Mouse (Mus musculus) midbrain, embryonic 15.5 days (tissue): ENCODE measurements at regions not wholly inside any gene's neighbourhood (a gene's known extent, or its start where the extent isn't known, plus 50 kb on each side); places are given as distances from the start of the nearest gene placed in this dataset.

Source experiments
- ATAC-seq: fragments of 200-750 bp; cut with Nextera tagmentation; replicated peaks from 2 replicates; pipeline ENCODE4 v1.8.0; 2017; ENCODE audit warnings: moderate TSS enrichment
- H3K27ac ChIP-seq: fragments of 300-500 bp; sonication (generic); 2 replicates; pipeline ENCODE4 v1.5.1; 2015; ENCODE audit warnings: mild to moderate bottlenecking, inconsistent platforms
- H3K27me3 ChIP-seq: fragments of 300-500 bp; sonication (generic); replicated peaks from 2 replicates; pipeline ENCODE4 v1.6.1; 2015; ENCODE audit warnings: inconsistent platforms
- H3K36me3 ChIP-seq: fragments of 300-500 bp; sonication (generic); replicated peaks from 2 replicates; pipeline ENCODE4 v1.6.1; 2015; ENCODE audit warnings: inconsistent platforms
- H3K4me1 ChIP-seq: fragments of 300-500 bp; sonication (generic); 2 replicates; pipeline ENCODE4 v1.6.1; 2015; ENCODE audit warnings: inconsistent platforms
- H3K4me2 ChIP-seq: fragments of 300-500 bp; sonication (generic); 2 replicates; pipeline ENCODE4 v1.6.1; 2015; ENCODE audit warnings: inconsistent platforms, mild to moderate bottlenecking, moderate library complexity
- H3K4me3 ChIP-seq: fragments of 300-500 bp; sonication (generic); 2 replicates; pipeline ENCODE4 v1.5.1; 2015; ENCODE audit warnings: mild to moderate bottlenecking, inconsistent platforms
- H3K9ac ChIP-seq: fragments of 300-500 bp; sonication (generic); 2 replicates; pipeline ENCODE4 v1.6.1; 2015; ENCODE audit warnings: mild to moderate bottlenecking, inconsistent platforms
- H3K9me3 ChIP-seq: fragments of 300-500 bp; sonication (generic); 2 replicates; pipeline ENCODE4 v1.6.1; 2016; ENCODE audit warnings: inconsistent platforms
- WGBS: fragments of 180-500 bp; shearing (Covaris S2); methylation state at CpG from one replicate; pipeline ENCODE4 v1.1.7; 2015; ENCODE audit warnings: mixed read lengths; 5-methylcytosine and 5-hydroxymethylcytosine counted together

DNA sequence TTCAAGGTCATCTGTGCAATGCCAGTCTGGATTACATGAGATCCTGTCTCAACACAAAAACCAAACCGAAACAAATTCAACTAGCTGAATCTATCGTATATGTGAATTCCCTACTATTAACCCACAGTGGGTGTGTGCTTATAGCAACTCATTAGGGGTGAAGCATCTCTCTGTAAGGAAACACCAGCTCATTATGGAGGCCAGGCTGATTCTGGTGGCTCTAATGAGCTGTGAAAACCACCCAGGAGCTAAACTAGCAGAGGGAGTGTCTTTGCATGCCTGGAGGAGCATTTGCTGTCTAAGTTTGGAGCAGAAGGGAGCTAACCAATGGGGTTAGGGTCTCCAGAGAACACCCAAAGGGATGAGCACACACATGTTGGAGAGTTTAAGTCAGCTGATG, 54.1 kb upstream of the Adamts2 start:
- Histone ChIP-seq H3K36me3 (no peaks in the 10 kb centered on the region), H3K27me3 (no peaks in the 10 kb centered on the region), H3K4me2 (no peak overlapping the region), H3K27ac (no peak overlapping the region), H3K4me3 (no peak overlapping the region), H3K9ac (no peak overlapping the region), H3K9me3 (no peaks in the 10 kb centered on the region), H3K4me1 (no peaks in the 10 kb centered on the region)
- no peak for ATAC-seq
- 84% methylated on average over 2 of the region's 2 CpGs for WGBS

DNA sequence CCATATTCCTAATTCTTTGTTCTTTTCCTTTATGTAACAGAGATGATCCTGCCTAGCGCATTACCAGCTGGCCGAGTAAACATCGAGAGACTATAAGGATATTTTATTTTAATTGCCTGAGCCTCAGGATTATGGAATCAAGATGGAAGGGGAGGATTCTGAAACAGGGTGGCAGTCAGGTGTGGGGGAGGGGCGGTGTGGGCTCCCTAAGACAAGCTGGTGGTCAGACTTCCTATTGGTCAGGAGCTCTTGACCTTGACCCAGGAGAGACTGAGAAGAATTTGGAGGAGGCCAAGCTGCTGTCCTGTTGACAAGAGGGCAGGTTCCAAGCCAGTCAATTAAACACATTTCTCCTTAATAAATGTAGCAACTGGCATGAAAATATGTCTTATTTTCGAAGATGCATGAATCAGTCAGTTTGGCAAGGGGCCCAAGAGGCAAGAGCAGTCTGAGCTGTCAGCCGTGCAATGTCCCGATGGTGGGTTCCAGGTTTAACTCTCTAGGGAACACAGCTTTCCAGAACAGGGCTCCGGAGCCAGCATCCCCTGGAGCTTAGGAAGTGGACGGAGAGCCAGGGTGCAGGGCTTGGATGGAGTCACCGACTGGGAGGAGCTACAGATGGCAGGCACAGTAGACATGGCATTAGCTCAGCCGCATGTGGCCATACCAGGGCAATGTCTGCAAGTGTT, 55.3 kb upstream of the Adamts2 start:
- Histone ChIP-seq H3K4me1 (no peaks in the 10 kb centered on the region), H3K9me3 (no peaks in the 10 kb centered on the region), H3K9ac (no peak overlapping the region), H3K27ac (no peak overlapping the region), H3K27me3 (no peaks in the 10 kb centered on the region), H3K4me3 (no peak overlapping the region), H3K4me2 (no peak overlapping the region), H3K36me3 (no peaks in the 10 kb centered on the region)
- no peak for ATAC-seq
- WGBS, result 81% methylated on average over 11 of the region's 11 CpGs

DNA sequence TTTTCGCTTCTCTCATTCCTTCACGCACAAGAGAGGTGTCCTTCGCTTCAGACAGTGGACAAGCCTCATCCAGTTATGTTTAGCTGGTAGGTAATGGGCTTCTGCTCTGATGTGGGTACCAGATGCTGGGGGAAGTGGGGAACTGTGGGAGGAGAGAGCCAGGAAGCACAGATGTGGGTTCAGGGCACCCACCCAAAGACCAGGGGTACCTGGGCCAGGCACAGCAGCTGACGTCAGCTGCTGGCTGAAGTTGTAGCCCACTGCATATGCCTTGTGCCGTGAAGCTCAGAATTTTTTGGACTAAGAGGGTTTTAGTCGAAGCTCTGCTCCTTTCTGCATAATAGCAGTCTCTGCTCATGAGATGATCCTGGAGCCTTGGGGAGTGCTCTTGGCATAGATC, 56.5 kb upstream of the Adamts2 start:
- WGBS, result 85% methylated on average over 6 of the region's 6 CpGs
- H3K4me1 ChIP-seq, result no peaks in the 10 kb centered on the region
- H3K27ac ChIP-seq, result no peak overlapping the region

DNA sequence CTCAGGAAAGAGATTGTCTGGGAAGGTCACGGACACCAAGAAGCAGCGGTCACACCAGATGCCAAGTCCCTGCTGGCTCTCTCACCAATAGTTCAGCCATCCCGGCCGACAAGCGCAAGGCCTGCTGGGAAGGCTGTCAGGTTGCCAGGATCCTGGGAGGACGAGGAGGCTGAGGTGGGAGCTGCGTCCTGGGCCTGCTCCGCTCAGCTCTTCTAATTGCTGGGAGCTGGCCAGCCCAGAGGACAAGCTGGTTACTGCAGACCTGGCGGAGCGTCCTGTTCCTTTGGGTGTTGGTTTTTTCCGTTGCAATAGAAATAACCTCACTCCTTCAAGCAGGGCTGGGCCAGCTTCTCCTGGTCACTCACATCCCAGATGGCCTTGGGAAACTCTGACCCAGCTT, 61.7 kb upstream of the Adamts2 start:
- Histone ChIP-seq H3K9ac (no peak overlapping the region), H3K27ac (no peak overlapping the region), H3K27me3 (no peaks in the 10 kb centered on the region), H3K4me1 (no peaks in the 10 kb centered on the region), H3K4me2 (no peak overlapping the region), H3K36me3 (no peaks in the 10 kb centered on the region), H3K4me3 (no peak overlapping the region), H3K9me3 (no peaks in the 10 kb centered on the region)
- WGBS, result 84% methylated on average over 11 of the region's 11 CpGs
- ATAC-seq, result no peak

More for the DNA sequence above, 56.5 kb upstream of the Adamts2 start:
- Histone ChIP-seq H3K36me3 (no peaks in the 10 kb centered on the region), H3K27me3 (no peaks in the 10 kb centered on the region), H3K4me2 (no peak overlapping the region), H3K4me3 (no peak overlapping the region), H3K9ac (no peak overlapping the region), H3K9me3 (no peaks in the 10 kb centered on the region)
- ATAC-seq, result no peak

DNA sequence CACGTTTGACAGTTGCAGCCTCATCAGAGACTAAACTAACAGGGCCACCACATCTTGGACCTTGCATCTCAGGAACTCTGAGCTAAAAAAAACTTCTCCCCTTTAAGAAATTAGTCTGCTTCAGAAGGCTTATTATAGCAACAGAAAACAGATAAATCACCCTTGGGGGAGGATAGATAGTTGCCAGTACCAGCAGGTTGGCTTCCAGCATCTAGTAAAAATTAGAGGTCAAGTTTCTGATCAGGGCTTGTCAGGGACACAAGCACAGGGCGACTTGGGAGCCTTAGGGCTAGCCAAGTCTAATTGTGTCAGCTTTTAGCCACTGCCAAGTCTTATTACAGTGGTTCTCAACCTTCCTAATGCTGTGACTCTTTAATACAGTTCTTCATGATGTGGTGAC, 67.6 kb upstream of the Adamts2 start:
- 68% methylated on average over 2 of the region's 2 CpGs for WGBS
- H3K36me3 ChIP-seq, result no peaks in the 10 kb centered on the region

DNA sequence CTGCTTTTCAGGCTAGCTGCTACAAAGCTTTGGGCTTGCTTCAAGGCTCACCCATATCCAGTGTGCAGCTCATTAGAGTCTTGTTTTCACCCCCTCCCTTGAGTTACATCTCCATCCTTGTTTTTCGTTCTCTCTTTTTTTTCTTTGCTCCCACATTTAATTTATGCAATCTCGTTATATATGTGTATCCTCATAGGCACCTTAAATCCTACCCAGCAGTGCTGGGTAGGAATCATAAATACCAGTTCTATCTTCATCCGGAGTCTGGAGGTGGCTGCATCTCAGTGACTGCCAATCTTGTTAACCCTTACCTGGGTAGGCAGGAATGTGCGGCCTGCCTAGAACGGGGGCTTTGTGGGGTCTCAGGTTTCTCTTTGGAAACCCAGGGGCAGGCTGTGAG, 74.0 kb upstream of the Adamts2 start:
- ATAC-seq, result no peak
- Histone ChIP-seq H3K9me3 (no peaks in the 10 kb centered on the region), H3K9ac (no peak overlapping the region), H3K4me3 (no peak overlapping the region), H3K27ac (no peak overlapping the region), H3K36me3 (no peaks in the 10 kb centered on the region), H3K4me2 (no peak overlapping the region), H3K27me3 (no peaks in the 10 kb centered on the region), H3K4me1 (no peaks in the 10 kb centered on the region)
- WGBS, result 64% methylated on average over 5 of the region's 5 CpGs

More for the DNA sequence above, 67.6 kb upstream of the Adamts2 start:
- H3K4me3 ChIP-seq, result no peak overlapping the region
- H3K9me3 ChIP-seq, result no peaks in the 10 kb centered on the region
- H3K27ac ChIP-seq, result no peak overlapping the region
- no peak for ATAC-seq
- no peak overlapping the region for H3K4me2 ChIP-seq
- H3K9ac ChIP-seq, result no peak overlapping the region
- H3K4me1 ChIP-seq, result no peaks in the 10 kb centered on the region
- no peaks in the 10 kb centered on the region for H3K27me3 ChIP-seq

DNA sequence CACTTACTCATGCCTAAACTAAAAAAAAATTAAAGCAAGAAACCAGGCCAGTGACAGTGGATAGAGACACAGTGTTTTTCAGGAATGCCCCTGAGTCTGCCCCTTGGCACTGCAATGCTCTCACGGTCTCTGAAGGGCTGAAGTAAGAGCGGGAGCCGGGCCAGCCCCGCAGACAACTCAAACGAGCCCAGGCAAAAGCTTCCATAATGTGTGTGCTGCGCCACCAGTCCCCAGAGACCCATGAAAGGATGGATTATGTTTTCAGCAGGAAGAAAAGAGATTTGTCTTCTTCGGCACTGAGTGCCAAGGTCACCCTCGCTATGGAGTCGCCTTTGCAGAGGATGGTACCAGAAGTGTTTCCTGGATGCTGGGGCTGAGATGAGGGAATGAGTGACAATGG, 81.7 kb upstream of the Adamts2 start:
- no peak overlapping the region for H3K9ac ChIP-seq
- no peaks in the 10 kb centered on the region for H3K27me3 ChIP-seq
- H3K27ac ChIP-seq, result no peak overlapping the region
- no peaks in the 10 kb centered on the region for H3K9me3 ChIP-seq
- no peak overlapping the region for H3K4me3 ChIP-seq
- no peaks in the 10 kb centered on the region for H3K36me3 ChIP-seq
- 59% methylated on average over 9 of the region's 9 CpGs for WGBS
- no peaks in the 10 kb centered on the region for H3K4me1 ChIP-seq
- H3K4me2 ChIP-seq, result no peak overlapping the region
- no peak for ATAC-seq

DNA sequence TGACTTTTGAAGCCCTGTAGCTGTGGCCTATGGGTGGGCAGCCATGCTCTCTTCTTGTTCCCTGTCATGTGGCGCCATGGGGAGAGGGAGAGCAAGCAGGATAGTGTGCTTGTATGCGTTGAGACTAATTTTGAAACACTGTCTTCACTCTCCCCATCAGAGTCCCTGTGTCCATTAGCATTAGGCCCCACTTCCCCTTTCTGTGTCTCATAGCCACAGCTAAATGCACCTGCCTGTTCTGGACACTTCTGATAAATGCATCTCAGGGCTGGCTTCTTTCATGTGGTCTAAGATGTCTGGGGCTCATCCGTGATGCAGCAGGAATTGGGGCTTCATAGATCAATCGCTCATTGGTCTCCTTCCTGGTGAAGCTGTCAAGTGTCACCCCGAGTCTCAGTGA, 77.0 kb upstream of the Rufy1 start:
- no peaks in the 10 kb centered on the region for H3K9me3 ChIP-seq
- no peak overlapping the region for H3K27ac ChIP-seq
- no peak overlapping the region for H3K4me2 ChIP-seq
- no peaks in the 10 kb centered on the region for H3K27me3 ChIP-seq
- no peak overlapping the region for H3K4me3 ChIP-seq
- no peak overlapping the region for H3K9ac ChIP-seq
- H3K4me1 ChIP-seq, result peaks cover 14% of the 10 kb centered on the region
- ATAC-seq, result no peak
- 65% methylated on average over 5 of the region's 5 CpGs for WGBS
- no peaks in the 10 kb centered on the region for H3K36me3 ChIP-seq

DNA sequence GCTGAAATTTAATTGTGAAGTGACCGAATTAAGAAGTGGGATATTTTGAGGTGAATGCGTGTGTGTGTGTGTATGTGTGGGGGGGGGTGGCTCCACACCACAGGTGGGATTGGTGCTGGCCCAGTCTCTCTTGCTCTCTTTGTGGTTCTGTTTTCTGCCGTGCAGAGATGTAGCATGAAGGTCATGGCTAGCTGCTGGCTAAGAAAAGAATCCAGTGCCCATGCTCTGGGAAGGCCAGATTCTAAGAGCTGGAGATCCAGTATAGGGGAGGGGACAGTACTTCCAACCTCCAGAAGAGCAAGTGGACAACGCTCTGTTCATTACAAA, 76.5 kb upstream of the Rufy1 start:
- Histone ChIP-seq H3K27ac (0 out of 2 replicates have a peak overlapping the region, but pooled peaks have one; percentile 2), H3K9me3 (no peaks in the 10 kb centered on the region), H3K36me3 (no peaks in the 10 kb centered on the region), H3K27me3 (no peaks in the 10 kb centered on the region), H3K4me3 (no peak overlapping the region), H3K4me2 (no peak overlapping the region), H3K9ac (no peak overlapping the region), H3K4me1 (peaks cover 14% of the 10 kb centered on the region)
- 63% methylated on average over 4 of the region's 4 CpGs for WGBS
- peak; percentile 33; the same call in 1 of the 2 replicates for ATAC-seq

DNA sequence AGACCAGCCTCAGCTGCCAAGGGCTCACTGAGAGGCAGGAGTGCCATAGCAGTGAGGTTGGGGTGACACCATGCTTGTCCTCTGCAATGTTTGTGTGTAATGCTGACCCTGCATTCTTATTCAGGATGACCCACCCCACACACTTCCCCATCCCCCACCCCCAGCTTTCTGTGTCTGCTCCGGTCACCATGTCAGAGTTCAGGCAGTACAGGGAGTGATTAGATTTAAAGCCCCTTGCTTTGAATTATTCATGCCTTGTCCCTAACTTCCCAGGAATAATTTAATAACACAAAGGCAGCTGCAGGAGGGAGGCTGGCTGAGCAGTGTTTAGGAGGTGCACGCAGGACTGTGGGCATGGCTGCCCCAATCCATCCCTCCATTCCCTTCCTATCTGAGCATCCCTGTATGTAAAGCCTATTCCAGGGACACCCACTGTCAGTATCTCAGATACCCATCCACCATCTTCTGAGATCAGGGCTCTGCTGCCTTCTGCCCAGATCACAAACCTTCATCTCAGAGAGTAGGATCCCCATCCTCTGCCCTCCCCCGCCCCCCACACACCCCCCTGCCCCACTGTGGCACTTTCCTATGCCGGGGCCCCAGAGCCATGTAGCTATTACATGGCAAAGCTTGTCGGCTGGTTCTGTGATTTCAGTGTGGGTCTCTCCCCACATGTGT, 76.0 kb upstream of the Rufy1 start:
- H3K4me3 ChIP-seq, result no peak overlapping the region
- H3K4me1 ChIP-seq, result peaks cover 14% of the 10 kb centered on the region
- WGBS, result 22% methylated on average over 5 of the region's 5 CpGs
- H3K27ac ChIP-seq, result peak overlapping the region; percentile 2; the same call in 1 of the 2 replicates
- H3K36me3 ChIP-seq, result no peaks in the 10 kb centered on the region
- H3K4me2 ChIP-seq, result no peak overlapping the region
- H3K27me3 ChIP-seq, result no peaks in the 10 kb centered on the region
- peak; percentile 54; the same call in 1 of the 2 replicates for ATAC-seq
- no peaks in the 10 kb centered on the region for H3K9me3 ChIP-seq
- H3K9ac ChIP-seq, result no peak overlapping the region

DNA sequence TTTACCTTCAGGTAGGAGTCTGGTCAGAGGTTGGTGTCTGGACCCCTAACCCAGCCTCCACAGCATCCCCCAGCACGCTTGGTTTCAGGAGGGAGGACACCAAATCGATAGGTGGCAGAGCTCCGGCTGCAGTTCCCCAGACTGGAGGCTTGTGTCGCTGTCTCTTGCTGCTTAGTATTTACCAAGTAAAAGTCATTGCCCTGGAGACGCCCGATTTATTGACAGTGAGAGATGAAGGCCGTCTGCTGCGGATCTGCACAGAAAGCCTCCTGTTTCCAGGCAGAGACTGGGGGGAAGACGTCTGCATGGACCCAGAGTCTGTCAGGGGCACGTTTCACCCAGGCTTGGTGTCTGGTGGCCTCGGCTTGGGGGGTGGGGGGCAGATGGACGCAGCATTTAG, 70.4 kb upstream of the Rufy1 start:
- no peak for ATAC-seq
- no peak overlapping the region for H3K9ac ChIP-seq
- WGBS, result 65% methylated on average over 12 of the region's 12 CpGs
- H3K9me3 ChIP-seq, result no peaks in the 10 kb centered on the region
- H3K36me3 ChIP-seq, result no peaks in the 10 kb centered on the region
- no peak overlapping the region for H3K4me3 ChIP-seq
- H3K4me1 ChIP-seq, result no peaks in the 10 kb centered on the region
- H3K4me2 ChIP-seq, result no peak overlapping the region
- H3K27ac ChIP-seq, result no peak overlapping the region
- no peaks in the 10 kb centered on the region for H3K27me3 ChIP-seq

DNA sequence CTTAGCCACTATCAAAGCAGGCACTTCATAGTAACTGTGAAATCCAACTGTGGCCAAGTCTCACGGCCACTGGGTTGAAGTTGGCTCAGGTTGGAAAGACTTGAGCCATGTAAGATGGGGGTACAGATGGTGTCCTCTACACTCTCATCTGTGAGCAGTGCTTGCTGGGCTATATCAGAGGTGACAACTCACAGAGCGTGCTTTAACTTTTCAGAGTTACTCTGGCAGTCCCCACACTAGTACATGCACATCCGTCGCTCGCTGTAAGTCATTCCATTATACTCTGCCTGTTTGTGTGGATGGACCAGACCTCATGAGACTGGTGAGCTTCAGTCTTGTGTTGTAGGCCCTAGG, 62.2 kb upstream of the Rufy1 start:
- Histone ChIP-seq H3K9ac (no peak overlapping the region), H3K36me3 (no peaks in the 10 kb centered on the region), H3K27ac (peak overlapping the region; percentile 55; the same call in 1 of the 2 replicates), H3K4me3 (no peak overlapping the region), H3K27me3 (no peaks in the 10 kb centered on the region), H3K4me1 (peaks cover 5% of the 10 kb centered on the region), H3K4me2 (no peak overlapping the region), H3K9me3 (no peaks in the 10 kb centered on the region)
- 84% methylated on average over 5 of the region's 5 CpGs for WGBS
- 0 out of 2 replicates have a peak, but pooled peaks have one; percentile 17 for ATAC-seq
